Comparison of ENCODE assay signal across 10 mouse cellular contexts in the genomic region with DNA sequence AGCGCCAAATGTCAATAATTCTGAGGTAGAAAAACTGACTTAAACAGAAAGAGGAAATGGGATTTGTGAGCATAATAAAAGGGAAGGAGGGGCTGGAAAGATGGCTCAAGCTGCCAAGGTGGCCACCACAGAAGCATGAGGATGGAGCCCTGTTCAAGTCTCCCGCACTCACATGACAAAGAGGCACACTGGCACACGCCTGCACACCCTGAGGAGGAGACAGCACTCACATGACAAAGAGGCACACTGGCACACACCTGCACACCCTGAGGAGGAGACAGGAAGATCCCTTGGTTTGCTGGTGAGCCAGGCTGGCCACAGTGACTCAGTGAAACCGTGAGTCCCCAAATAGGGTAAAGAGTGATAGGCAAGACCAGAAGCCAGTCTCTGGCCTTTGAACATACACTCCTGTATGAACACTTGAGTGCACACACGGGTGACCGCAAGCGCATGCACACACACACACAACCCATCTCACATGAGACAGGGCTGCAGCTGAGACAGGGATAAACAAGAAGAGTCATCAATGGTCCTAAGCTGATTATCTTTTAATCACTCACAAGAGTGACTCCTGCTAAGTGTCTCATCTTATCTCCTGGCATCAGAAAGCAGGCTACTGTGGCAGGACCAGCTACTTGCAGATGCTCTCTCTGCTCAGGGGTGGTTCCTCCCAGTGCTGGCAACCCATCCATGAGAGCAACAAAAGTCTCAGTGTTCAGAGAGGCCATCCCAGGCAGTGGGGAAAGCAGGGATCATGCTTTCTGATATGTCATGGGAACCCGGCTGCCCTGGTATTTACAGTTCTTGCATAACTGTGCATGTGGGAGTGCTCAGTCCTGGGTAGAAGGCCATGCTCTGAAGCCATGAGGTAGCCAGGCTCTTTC. TPM values are rescaled to one million over a fixed set of nuclear protein-coding genes. Genes with fewer than 3 reads are reported as not detected.
DNase-seq lines count a peak whose midpoint lies in the region; ATAC-seq and TF ChIP-seq lines count a peak whose summit lies in the region.
"Had no signal": no experiment of that assay in that cellular context is flagged by ENCODE, and none has a peak within 500 bp of the region (broad histone marks: within the 10 kb centered on the region; RNA-seq: fewer than 3 reads in every experiment).

No protein-coding gene starts in this region.

- no peak overlapping the region for H3K4me2 ChIP-seq in lung, postnatal 0 days (replicated peaks; ENCODE audit: low read depth, low read length)
- no peak overlapping the region for H3K4me2 ChIP-seq in liver, postnatal 0 days (ENCODE audit: low read depth, low read length)
- no peak overlapping the region for H3K4me2 ChIP-seq in hindbrain, postnatal 0 days (ENCODE audit: low read depth, low read length)
- H3K4me2 ChIP-seq: limb, embryonic 13.5 days had no signal

- H3K27me3 ChIP-seq in lung, postnatal 0 days (replicated peaks; ENCODE audit: insufficient read depth, low read length) = no peaks in the 10 kb centered on the region
- H3K27me3 ChIP-seq in liver, postnatal 0 days (ENCODE audit: insufficient read depth, low read length) = no peaks in the 10 kb centered on the region
- no peaks in the 10 kb centered on the region for H3K27me3 ChIP-seq in hindbrain, postnatal 0 days (ENCODE audit: insufficient read depth, low read length)
- H3K27me3 ChIP-seq: limb, embryonic 13.5 days had no signal

- H3K27ac ChIP-seq in lung, postnatal 0 days (ENCODE audit: low read length) = peak overlapping the region; percentile 43; the same call in 1 of the 2 replicates
- peak overlapping the region; percentile 79 for H3K27ac ChIP-seq in liver, postnatal 0 days (ENCODE audit: low read depth)
- H3K27ac ChIP-seq in hindbrain, postnatal 0 days = no peak overlapping the region
- H3K27ac ChIP-seq: limb, embryonic 13.5 days had no signal

- H3K4me3 ChIP-seq in lung, postnatal 0 days (ENCODE audit: low read depth, low read length) = no peak overlapping the region
- H3K4me3 ChIP-seq in lung, adult 2 months (replicated peaks; ENCODE audit: extremely low read depth, low read depth, low read length) = no peak overlapping the region
- no peak overlapping the region for H3K4me3 ChIP-seq in liver, postnatal 0 days (ENCODE audit: low read depth, low read length)
- H3K4me3 ChIP-seq in hindbrain, postnatal 0 days (ENCODE audit: low read length) = no peak overlapping the region
- H3K4me3 ChIP-seq: limb, embryonic 13.5 days had no signal

- no peak for DNase-seq in lung, postnatal 0 days (ENCODE audit: low spot score)
- no peak for DNase-seq in lung, adult 2 months
- DNase-seq in liver, postnatal 0 days = peak; percentile 45
- peak; percentile 49 for DNase-seq in thymus, postnatal 25 days
- no peak for DNase-seq in cerebellum, postnatal 36 days
- DNase-seq in hindbrain, postnatal 0 days (ENCODE audit: low spot score) = no peak
- no peak for DNase-seq in heart, postnatal 14 days
- DNase-seq: forebrain, postnatal 0 days had no signal

- WGBS in lung, postnatal 0 days = 69% methylated on average over 8 of the region's 8 CpGs
- 65% methylated on average over 8 of the region's 8 CpGs for WGBS in lung, adult 2 months
- 56% methylated on average over 8 of the region's 8 CpGs for WGBS in liver, postnatal 0 days (ENCODE audit: insufficient replicate concordance)
- 83% methylated on average over 8 of the region's 8 CpGs for whole genome bisulfite sequencing in hindbrain, postnatal 0 days

- TF ChIP-seq EP300 in lung, postnatal 0 days (IDR thresholded peaks at IDR 0.05) = no peak
- no peak for TF ChIP-seq EP300 in liver, postnatal 0 days (IDR thresholded peaks at IDR 0.05; ENCODE audit: low read depth)

- H3K9ac ChIP-seq in lung, postnatal 0 days (replicated peaks; ENCODE audit: low read depth) = no peak overlapping the region
- H3K9ac ChIP-seq in liver, postnatal 0 days (replicated peaks) = no peak overlapping the region
- H3K9ac ChIP-seq in hindbrain, postnatal 0 days (replicated peaks; ENCODE audit: low read length) = no peak overlapping the region
- H3K9ac ChIP-seq: forebrain, postnatal 0 days; limb, embryonic 13.5 days had no signal

- no peak for TF ChIP-seq POLR2A in lung, adult 2 months (IDR thresholded peaks at IDR 0.05; ENCODE audit: borderline replicate concordance, extremely low read depth, low read depth, low read length)

- intact Hi-C loops in heart, postnatal 14 days (cut with DNase I) = no loop called here

- no peaks in the 10 kb centered on the region for H3K4me1 ChIP-seq in lung, postnatal 0 days (ENCODE audit: insufficient read depth, low read depth, low read length)
- peaks cover 6% of the 10 kb centered on the region for H3K4me1 ChIP-seq in lung, adult 2 months (ENCODE audit: control insufficient read depth, insufficient read depth, low read length)
- H3K4me1 ChIP-seq in liver, postnatal 0 days (ENCODE audit: insufficient read depth) = peaks cover 40% of the 10 kb centered on the region
- H3K4me1 ChIP-seq in hindbrain, postnatal 0 days (ENCODE audit: insufficient read depth, low read length) = peaks cover 4% of the 10 kb centered on the region; the same call in 1 of the 2 replicates
- H3K4me1 ChIP-seq: limb, embryonic 13.5 days had no signal

- no peaks in the 10 kb centered on the region for H3K9me3 ChIP-seq in lung, postnatal 0 days (ENCODE audit: low read length)
- no peaks in the 10 kb centered on the region for H3K9me3 ChIP-seq in liver, postnatal 0 days (ENCODE audit: low read length)
- H3K9me3 ChIP-seq in hindbrain, postnatal 0 days (ENCODE audit: low read length) = no peaks in the 10 kb centered on the region
- H3K9me3 ChIP-seq: limb, embryonic 13.5 days had no signal

- ATAC-seq in lung, postnatal 0 days = peak; percentile 25; the same call in 1 of the 2 replicates
- peak; percentile 63 for ATAC-seq in common myeloid progenitor, adult 5-6 weeks (replicated peaks; ENCODE audit: low read depth, poor library complexity, severe bottlenecking)
- ATAC-seq in liver, postnatal 0 days = peak; percentile 82
- no peak for ATAC-seq in hindbrain, postnatal 0 days
- ATAC-seq: forebrain, postnatal 0 days had no signal

- H3K36me3 ChIP-seq in lung, postnatal 0 days (ENCODE audit: insufficient read depth, low read length) = no peaks in the 10 kb centered on the region
- H3K36me3 ChIP-seq in liver, postnatal 0 days (replicated peaks; ENCODE audit: insufficient read depth, low read length) = no peaks in the 10 kb centered on the region
- no peaks in the 10 kb centered on the region for H3K36me3 ChIP-seq in hindbrain, postnatal 0 days (ENCODE audit: insufficient read depth, low read length)
- H3K36me3 ChIP-seq: limb, embryonic 13.5 days had no signal

- no peak for TF ChIP-seq CTCF in lung, postnatal 0 days (IDR thresholded peaks at IDR 0.05)
- TF ChIP-seq CTCF in lung, adult 2 months (IDR thresholded peaks at IDR 0.05; ENCODE audit: insufficient read depth, low read length) = no peak
- no peak for TF ChIP-seq CTCF in liver, postnatal 0 days (IDR thresholded peaks at IDR 0.05; ENCODE audit: low read depth)
- TF ChIP-seq CTCF in hindbrain, postnatal 0 days (IDR thresholded peaks at IDR 0.05; ENCODE audit: low read depth) = no peak

RNA-seq across cellular contexts. Expression of gene Xbp1, which starts 11.0 kb away (rescaled TPM):
- polyA plus RNA-seq in lung, postnatal 0 days (2015; fragmentation: Nextera tagmentation; extraction: Ambion mirVana) = 211 and 242 TPM in 2 replicates
- 123 and 131 TPM in 2 replicates for polyA plus RNA-seq in lung, adult 2 months (2012; rRNA removed)
- 58.4 and 72.0 TPM in 2 replicates for total RNA-seq in common myeloid progenitor, adult 5-6 weeks (2017)
- polyA plus RNA-seq in liver, postnatal 0 days (2015; fragmentation: Nextera tagmentation; extraction: Ambion mirVana) = 119 and 137 TPM in 2 replicates
- total RNA-seq in hindbrain, postnatal 0 days (2014; rRNA removed) = 95.0 and 102 TPM in 2 replicates
- polyA plus RNA-seq in hindbrain, postnatal 0 days (2015; fragmentation: Nextera tagmentation; extraction: Ambion mirVana) = 87.1 and 88.9 TPM in 2 replicates
- 10 to 100 TPM; 50.8 to 65.3 TPM for total RNA-seq in heart, postnatal 14 days (2021)

RNA-seq across cellular contexts. Expression of gene Ccdc117, which starts 32.5 kb away (rescaled TPM):
- polyA plus RNA-seq in lung, postnatal 0 days (2015; fragmentation: Nextera tagmentation; extraction: Ambion mirVana) = 13.4 and 13.9 TPM in 2 replicates
- 7.9 and 8.7 TPM in 2 replicates for polyA plus RNA-seq in lung, adult 2 months (2012; rRNA removed)
- 38.4 and 41.7 TPM in 2 replicates for total RNA-seq in common myeloid progenitor, adult 5-6 weeks (2017)
- 5.5 and 6.0 TPM in 2 replicates for polyA plus RNA-seq in liver, postnatal 0 days (2015; fragmentation: Nextera tagmentation; extraction: Ambion mirVana)
- total RNA-seq in hindbrain, postnatal 0 days (2014; rRNA removed) = 10.1 and 10.5 TPM in 2 replicates
- polyA plus RNA-seq in hindbrain, postnatal 0 days (2015; fragmentation: Nextera tagmentation; extraction: Ambion mirVana) = 5.8 and 6.6 TPM in 2 replicates
- total RNA-seq in heart, postnatal 14 days (2021) = 10 to 100 TPM; 17.6 to 20.5 TPM

Comparison
In these comparisons a context has a peak if more than half of its experiments do, and no peak if none do; other contexts are left out.
1. DNase-seq: peak in liver, postnatal 0 days (single experiment) and thymus, postnatal 25 days (single experiment); none in lung, postnatal 0 days (single experiment), lung, adult 2 months (single experiment), cerebellum, postnatal 36 days (0 of 2), hindbrain, postnatal 0 days (single experiment) and heart, postnatal 14 days (0 of 2).